Mouse (Mus musculus) cerebellum, adult 2 months (tissue): ENCODE data around the gene Armh3.

Source experiments
- CTCF ChIP-seq: fragments of 200-500 bp; IDR thresholded peaks from 2 replicates; pipeline ENCODE4 v1.5.1; 2011; ENCODE audit warnings: low read depth, mild to moderate bottlenecking, control low read depth, low read length, moderate library complexity, borderline replicate concordance; ENCODE audit not compliant: insufficient read depth
- POLR2A ChIP-seq: fragments of 200-500 bp; IDR thresholded peaks from 2 replicates; pipeline ENCODE4 v1.6.1; 2011; ENCODE audit warnings: low read length, control low read depth, borderline replicate concordance; ENCODE audit not compliant: insufficient read depth

DNA sequence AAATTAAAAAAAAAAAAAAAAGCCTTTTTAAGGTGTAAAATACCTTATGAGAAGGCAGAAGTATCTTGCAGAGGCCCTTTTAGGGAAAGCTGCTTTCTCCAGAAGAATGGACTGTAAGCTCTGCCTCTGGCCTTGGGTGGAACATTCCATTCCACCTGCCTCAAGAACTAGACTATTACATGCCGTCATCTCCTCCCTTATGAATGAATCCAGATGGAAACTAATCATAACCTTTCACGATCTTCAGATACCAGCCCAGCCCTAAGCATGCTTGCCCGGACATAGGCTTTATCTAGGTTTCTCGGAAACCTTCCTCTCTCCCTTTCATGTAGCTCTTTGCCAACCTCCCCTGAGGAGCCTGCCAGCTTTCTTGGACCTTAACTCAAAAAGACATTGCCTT, 210.0 kb downstream of the Armh3 start:
- TF ChIP-seq POLR2A (no peak), CTCF (no peak)
